Mouse (Mus musculus) embryonic facial prominence, embryonic 12.5 days (tissue): ENCODE measurements around the gene Kcnk16. TPM values are rescaled to one million over a fixed set of nuclear protein-coding genes. Genes with fewer than 3 reads are reported as not detected.

Experiments used
- ATAC-seq: fragments of 200-750 bp; cut with Nextera tagmentation; 2 replicates; pipeline ENCODE4 v1.8.0; 2017; ENCODE audit not compliant: insufficient number of reproducible peaks, insufficient read depth, low FRiP score, low TSS enrichment
- H3K27ac ChIP-seq: fragments of 300-500 bp; sonication (generic); 2 replicates; pipeline ENCODE4 v1.5.1; 2016; ENCODE audit warnings: mild to moderate bottlenecking
- H3K27me3 ChIP-seq: fragments of 300-500 bp; sonication (generic); 2 replicates; pipeline ENCODE4 v1.6.1; 2016; ENCODE audit warnings: mild to moderate bottlenecking, moderate library complexity
- H3K36me3 ChIP-seq: fragments of 300-500 bp; sonication (generic); 2 replicates; pipeline ENCODE4 v1.6.1; 2016; ENCODE audit warnings: mild to moderate bottlenecking
- H3K4me1 ChIP-seq: fragments of 300-500 bp; sonication (generic); 2 replicates; pipeline ENCODE4 v1.6.1; 2016
- H3K4me2 ChIP-seq: fragments of 300-500 bp; sonication (generic); replicated peaks from 2 replicates; pipeline ENCODE4 v1.6.1; 2016; ENCODE audit warnings: mild to moderate bottlenecking, moderate library complexity
- H3K4me3 ChIP-seq: fragments of 300-500 bp; sonication (generic); 2 replicates; pipeline ENCODE4 v1.5.1; 2016; ENCODE audit warnings: mild to moderate bottlenecking
- H3K9ac ChIP-seq: fragments of 300-500 bp; sonication (generic); 2 replicates; pipeline ENCODE4 v1.6.1; 2016; ENCODE audit warnings: mild to moderate bottlenecking, moderate library complexity
- H3K9me3 ChIP-seq: fragments of 300-500 bp; sonication (generic); 2 replicates; pipeline ENCODE4 v1.6.1; 2016; ENCODE audit warnings: mild to moderate bottlenecking, moderate library complexity
- WGBS: fragments of 180-500 bp; shearing (Covaris S2); methylation state at CpG from one replicate; pipeline ENCODE4 v1.1.7; 2016; 5-methylcytosine and 5-hydroxymethylcytosine counted together
- polyA plus RNA-seq: library from polyadenylated mRNA; unstranded; fragments of >200 nt; fragmentation: Nextera tagmentation; extraction: Ambion mirVana; gene quantifications from 2 replicates; pipeline ENCODE4 v1.2.1, GENCODE M21; 2016

Gene Kcnk16
- polyA plus RNA-seq, 1 experiment from 2014 or later, result not detected

DNA sequence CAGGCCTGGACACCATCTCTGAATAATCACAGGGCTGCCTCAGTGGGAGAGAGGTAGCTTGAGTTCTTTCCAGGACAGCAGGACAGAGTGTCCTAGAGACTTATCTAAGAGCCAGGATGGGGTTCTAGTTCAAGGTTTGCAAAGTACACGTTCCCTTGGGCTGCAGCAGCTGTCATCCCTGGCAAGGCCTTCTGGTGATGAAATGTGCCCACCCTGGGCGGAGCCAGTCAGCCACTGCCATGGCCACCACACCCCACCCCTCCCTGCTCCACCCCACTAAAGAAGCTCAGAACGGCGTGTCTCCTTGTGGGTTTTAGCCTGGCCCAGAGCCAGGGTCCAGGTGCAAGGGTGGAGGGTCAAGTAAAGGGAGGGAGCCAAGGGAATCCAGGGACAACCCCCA, 40.7 kb downstream of the Kcnk16 start:
- Histone ChIP-seq H3K36me3 (no peaks in the 10 kb centered on the region), H3K4me2 (no peak overlapping the region), H3K27ac (no peak overlapping the region), H3K4me1 (peaks cover 3% of the 10 kb centered on the region; the same call in 1 of the 2 replicates), H3K9ac (no peak overlapping the region), H3K4me3 (no peak overlapping the region), H3K27me3 (no peaks in the 10 kb centered on the region), H3K9me3 (no peaks in the 10 kb centered on the region)
- ATAC-seq, result no peak
- WGBS, result 68% methylated on average over 4 of the region's 4 CpGs

DNA sequence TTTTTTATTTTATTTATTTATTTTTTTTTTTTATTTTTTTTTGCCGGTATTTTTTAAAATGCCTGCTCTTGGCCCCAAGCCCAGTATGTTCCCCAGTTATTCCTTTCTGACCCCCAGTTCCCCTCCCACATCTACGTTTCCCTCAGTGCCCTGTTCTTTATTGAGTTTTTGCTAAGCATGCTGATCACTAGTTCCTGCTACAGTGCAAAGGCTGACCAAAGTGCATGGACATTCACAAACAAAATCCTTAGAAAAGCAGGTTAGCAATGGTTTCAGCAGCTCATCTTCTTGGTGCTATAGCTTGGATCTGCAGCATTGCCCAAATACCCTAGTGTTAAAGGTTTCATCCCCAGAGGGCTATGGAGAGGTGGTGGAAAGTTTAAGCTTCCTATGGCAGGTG, 42.0 kb downstream of the Kcnk16 start:
- no peak overlapping the region for H3K9ac ChIP-seq
- H3K27me3 ChIP-seq, result no peaks in the 10 kb centered on the region
- ATAC-seq, result no peak
- peaks cover 3% of the 10 kb centered on the region; the same call in 1 of the 2 replicates for H3K4me1 ChIP-seq
- 73% methylated on average over 2 of the region's 2 CpGs for WGBS
- no peak overlapping the region for H3K4me3 ChIP-seq
- no peak overlapping the region for H3K27ac ChIP-seq
- no peaks in the 10 kb centered on the region for H3K36me3 ChIP-seq
- no peak overlapping the region for H3K4me2 ChIP-seq
- no peaks in the 10 kb centered on the region for H3K9me3 ChIP-seq

DNA sequence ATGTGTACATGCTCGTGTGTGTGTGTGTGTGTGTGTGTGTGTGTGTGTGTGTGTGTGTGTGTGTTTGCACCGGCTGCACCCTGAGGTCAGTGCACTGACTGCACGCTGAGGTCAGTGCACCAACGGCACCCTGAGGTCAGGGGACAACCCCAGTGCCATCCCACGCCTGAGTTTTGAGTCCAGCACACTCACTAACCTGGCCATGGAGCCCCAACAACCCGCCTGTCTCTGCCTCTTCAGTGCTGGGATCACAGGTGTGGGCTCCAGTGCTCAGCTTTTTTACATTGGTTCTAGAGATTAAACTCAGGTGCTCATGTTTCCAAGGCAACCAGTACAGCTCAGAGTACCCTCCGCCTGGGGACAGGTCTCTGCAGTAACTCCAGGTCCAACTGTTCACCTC, 42.5 kb downstream of the Kcnk16 start:
- Histone ChIP-seq H3K9ac (no peak overlapping the region), H3K27me3 (no peaks in the 10 kb centered on the region), H3K4me1 (peaks cover 3% of the 10 kb centered on the region; the same call in 1 of the 2 replicates), H3K27ac (no peak overlapping the region), H3K4me2 (no peak overlapping the region), H3K4me3 (no peak overlapping the region), H3K9me3 (no peaks in the 10 kb centered on the region), H3K36me3 (no peaks in the 10 kb centered on the region)
- ATAC-seq, result no peak
- 53% methylated on average over 6 of the region's 7 CpGs for WGBS

DNA sequence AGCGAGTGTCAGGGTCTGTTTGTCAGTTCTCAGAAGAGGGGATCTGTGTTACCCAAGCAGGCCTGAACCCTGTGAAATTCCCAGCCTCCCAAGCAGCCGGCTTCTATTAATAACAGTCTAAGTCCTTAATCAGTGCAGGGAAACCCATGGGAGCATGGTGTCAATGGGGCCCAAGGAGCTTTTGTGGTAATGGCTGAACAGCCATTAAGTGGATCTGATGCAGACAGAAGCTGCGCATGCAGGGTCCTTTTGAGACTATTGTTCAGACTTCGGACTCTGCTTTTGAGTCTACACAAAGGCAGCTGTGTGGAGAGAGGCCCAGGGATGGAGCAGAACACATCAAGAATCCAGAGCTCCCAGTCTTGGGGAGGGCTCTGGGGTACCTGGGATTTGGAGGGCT, 43.5 kb downstream of the Kcnk16 start:
- Histone ChIP-seq H3K4me3 (no peak overlapping the region), H3K27ac (no peak overlapping the region), H3K9me3 (no peaks in the 10 kb centered on the region), H3K4me1 (peaks cover 3% of the 10 kb centered on the region; the same call in 1 of the 2 replicates), H3K4me2 (no peak overlapping the region), H3K9ac (no peak overlapping the region), H3K36me3 (no peaks in the 10 kb centered on the region), H3K27me3 (no peaks in the 10 kb centered on the region)
- no peak for ATAC-seq
- WGBS, result 46% methylated on average over 4 of the region's 4 CpGs

DNA sequence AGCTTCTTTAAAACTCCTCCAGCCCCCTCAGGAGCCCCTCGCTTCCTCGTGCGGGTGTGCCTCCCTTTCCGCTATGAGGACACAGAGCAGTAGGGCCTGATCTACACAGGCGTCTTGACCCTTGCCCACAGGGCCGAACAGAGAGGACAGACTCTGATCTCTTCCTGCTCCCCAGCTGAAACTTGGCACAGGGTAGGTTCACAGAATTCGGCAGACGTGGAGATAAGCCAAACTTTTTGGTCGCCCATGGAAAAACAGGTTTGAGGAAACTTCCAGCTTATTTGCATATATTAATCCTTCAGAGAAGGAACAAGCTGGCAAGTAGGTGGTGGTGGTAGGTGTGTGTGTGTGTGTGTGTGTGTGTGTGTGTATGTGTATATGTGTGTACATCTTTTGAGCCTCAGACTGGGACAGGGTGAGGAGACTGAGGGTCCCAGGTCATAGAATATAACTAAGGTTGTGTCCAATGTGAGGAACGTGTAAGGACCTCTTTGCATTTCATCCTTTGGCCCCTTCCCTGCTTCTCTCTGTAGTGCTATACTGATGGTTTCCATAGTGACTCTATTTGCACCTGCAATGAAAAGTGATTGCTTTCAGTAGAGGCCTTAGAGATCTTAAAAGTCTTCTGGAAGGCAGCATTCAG, 44.3 kb downstream of the Kcnk16 start:
- 74% methylated on average over 10 of the region's 10 CpGs for WGBS
- Histone ChIP-seq H3K27ac (no peak overlapping the region), H3K27me3 (no peaks in the 10 kb centered on the region), H3K4me3 (no peak overlapping the region), H3K9me3 (no peaks in the 10 kb centered on the region), H3K4me1 (peaks cover 3% of the 10 kb centered on the region; the same call in 1 of the 2 replicates), H3K4me2 (no peak overlapping the region), H3K36me3 (no peaks in the 10 kb centered on the region), H3K9ac (no peak overlapping the region)
- ATAC-seq, result no peak

DNA sequence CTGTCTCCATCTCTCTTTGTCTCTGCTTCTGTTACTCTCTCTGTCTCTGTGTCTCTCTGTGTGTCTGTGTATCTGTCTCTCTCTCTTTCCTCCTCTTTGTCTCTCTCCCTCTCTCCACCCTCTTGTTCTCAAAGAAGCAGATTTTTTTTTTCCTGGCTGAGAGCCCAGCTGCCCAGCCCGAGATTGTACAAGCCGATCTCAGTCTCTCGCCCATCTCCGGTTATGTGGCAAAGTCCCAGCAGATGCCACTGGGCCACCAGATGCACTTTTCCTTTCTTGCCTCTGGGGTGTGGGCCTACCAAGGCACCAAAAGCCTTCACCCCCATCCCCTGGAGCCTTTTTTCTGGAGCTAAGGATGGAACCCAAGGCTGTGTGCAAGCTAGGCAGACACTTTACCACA, 44.8 kb downstream of the Kcnk16 start:
- no peaks in the 10 kb centered on the region for H3K27me3 ChIP-seq
- H3K4me3 ChIP-seq, result no peak overlapping the region
- peaks cover 3% of the 10 kb centered on the region; the same call in 1 of the 2 replicates for H3K4me1 ChIP-seq
- 68% methylated on average over 4 of the region's 4 CpGs for WGBS
- H3K4me2 ChIP-seq, result no peak overlapping the region
- H3K36me3 ChIP-seq, result no peaks in the 10 kb centered on the region
- no peak overlapping the region for H3K9ac ChIP-seq
- H3K27ac ChIP-seq, result no peak overlapping the region
- no peak for ATAC-seq
- H3K9me3 ChIP-seq, result no peaks in the 10 kb centered on the region

DNA sequence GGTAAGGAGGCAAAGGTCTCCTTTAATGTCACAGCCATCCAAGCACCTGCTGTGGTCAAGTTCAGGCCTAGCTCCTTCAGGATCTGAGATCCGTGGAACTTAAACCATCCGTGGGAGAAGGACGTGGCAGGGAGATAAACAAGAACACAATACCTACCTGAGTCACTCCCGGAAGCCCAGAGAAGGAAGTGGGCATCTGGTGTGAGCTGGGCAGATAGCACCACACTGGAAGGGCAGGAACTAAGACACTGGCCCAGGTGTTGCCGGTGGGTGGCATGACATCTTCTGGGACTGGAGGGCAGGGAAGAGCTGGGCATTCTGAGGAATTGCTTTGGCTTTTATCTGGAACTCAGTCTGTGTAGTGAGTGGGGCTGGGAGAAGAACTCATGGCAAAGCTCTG, 45.7 kb downstream of the Kcnk16 start:
- peaks cover 3% of the 10 kb centered on the region; the same call in 1 of the 2 replicates for H3K4me1 ChIP-seq
- no peak overlapping the region for H3K4me3 ChIP-seq
- 88% methylated on average over 5 of the region's 5 CpGs for WGBS
- H3K36me3 ChIP-seq, result no peaks in the 10 kb centered on the region
- H3K4me2 ChIP-seq, result no peak overlapping the region
- H3K27me3 ChIP-seq, result no peaks in the 10 kb centered on the region
- H3K9me3 ChIP-seq, result no peaks in the 10 kb centered on the region
- no peak overlapping the region for H3K27ac ChIP-seq
- ATAC-seq, result no peak
- H3K9ac ChIP-seq, result no peak overlapping the region

DNA sequence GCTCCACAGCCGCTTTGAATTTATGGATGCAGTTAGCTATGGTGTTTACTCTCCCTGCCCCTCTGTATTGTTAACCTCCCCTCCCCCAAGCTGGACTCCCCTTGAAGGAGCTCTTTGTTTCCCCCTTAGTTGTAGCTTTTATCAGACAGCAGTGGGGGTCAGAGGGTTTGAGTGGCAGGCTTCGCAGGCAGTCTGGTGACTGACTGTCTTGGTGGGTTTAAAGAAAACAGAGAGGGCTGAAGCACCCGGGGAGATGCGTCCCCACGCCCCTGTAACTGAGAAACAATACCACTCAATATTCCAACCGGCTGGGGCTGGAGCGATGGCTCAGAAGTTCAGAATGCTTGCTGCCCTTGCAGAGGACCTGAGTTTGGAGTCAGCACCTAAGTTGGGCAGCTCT, 47.9 kb downstream of the Kcnk16 start:
- Histone ChIP-seq H3K4me1 (no peaks in the 10 kb centered on the region), H3K4me2 (no peak overlapping the region), H3K36me3 (no peaks in the 10 kb centered on the region), H3K27me3 (no peaks in the 10 kb centered on the region), H3K9me3 (no peaks in the 10 kb centered on the region), H3K4me3 (no peak overlapping the region), H3K9ac (no peak overlapping the region), H3K27ac (no peak overlapping the region)
- no peak for ATAC-seq
- WGBS, result 25% methylated on average over 7 of the region's 7 CpGs

DNA sequence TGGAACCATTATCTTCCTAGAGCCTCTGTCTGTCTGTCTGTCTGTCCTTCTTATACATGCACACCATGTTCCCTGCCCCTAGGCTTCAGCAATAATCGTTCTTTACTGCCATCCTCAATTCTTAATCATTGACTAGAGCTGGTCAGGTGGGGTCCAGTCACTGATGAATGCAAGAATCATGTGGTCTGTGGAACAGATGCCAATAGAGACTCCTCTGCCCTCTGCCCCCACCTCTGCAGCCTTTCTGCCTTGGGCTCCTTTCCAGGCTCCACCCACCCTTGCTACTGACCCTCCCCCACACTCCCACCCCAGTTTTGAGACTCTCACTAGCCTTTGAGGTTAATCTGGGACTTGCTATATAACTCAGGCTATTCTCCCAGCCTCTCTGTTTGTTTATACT, 49.1 kb downstream of the Kcnk16 start:
- Histone ChIP-seq H3K36me3 (no peaks in the 10 kb centered on the region), H3K4me1 (no peaks in the 10 kb centered on the region), H3K27ac (no peak overlapping the region), H3K27me3 (no peaks in the 10 kb centered on the region), H3K4me3 (no peak overlapping the region), H3K9ac (no peak overlapping the region), H3K4me2 (no peak overlapping the region), H3K9me3 (no peaks in the 10 kb centered on the region)
- WGBS, result 57% methylated on average over 1 of the region's 1 CpGs
- ATAC-seq, result no peak

DNA sequence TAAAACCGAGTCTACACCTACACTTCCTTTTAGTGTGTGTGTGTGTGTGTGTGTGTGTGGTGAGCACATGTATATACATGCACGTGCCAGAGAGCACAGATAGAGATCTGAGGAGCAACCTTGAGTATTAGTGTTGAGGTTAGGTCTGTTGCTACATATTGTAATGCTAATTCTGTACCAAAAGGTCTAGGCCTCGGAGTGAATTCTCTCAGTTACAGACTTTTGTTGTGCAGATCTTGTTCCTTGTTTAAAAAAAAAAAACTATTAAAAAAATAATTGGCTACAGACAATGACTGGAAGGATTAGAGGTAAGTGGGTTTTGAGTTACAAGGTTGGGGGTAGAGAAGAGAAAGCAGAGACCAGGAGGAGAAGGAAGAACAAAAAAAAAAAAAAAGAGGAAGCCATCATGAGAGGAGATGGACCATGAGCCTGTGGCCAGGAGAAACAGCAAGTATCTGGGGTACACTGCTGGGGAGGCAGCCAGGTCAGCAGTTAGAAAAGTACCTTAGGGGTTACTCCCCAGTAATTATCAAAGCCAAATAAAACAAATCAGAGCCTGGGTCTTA, 51.6 kb downstream of the Kcnk16 start:
- ATAC-seq, result no peak
- Histone ChIP-seq H3K27ac (no peak overlapping the region), H3K36me3 (no peaks in the 10 kb centered on the region), H3K27me3 (no peaks in the 10 kb centered on the region), H3K9ac (no peak overlapping the region), H3K4me2 (no peak overlapping the region), H3K4me1 (no peaks in the 10 kb centered on the region), H3K4me3 (no peak overlapping the region), H3K9me3 (no peaks in the 10 kb centered on the region)
- WGBS, result 35% methylated on average over 3 of the region's 3 CpGs

DNA sequence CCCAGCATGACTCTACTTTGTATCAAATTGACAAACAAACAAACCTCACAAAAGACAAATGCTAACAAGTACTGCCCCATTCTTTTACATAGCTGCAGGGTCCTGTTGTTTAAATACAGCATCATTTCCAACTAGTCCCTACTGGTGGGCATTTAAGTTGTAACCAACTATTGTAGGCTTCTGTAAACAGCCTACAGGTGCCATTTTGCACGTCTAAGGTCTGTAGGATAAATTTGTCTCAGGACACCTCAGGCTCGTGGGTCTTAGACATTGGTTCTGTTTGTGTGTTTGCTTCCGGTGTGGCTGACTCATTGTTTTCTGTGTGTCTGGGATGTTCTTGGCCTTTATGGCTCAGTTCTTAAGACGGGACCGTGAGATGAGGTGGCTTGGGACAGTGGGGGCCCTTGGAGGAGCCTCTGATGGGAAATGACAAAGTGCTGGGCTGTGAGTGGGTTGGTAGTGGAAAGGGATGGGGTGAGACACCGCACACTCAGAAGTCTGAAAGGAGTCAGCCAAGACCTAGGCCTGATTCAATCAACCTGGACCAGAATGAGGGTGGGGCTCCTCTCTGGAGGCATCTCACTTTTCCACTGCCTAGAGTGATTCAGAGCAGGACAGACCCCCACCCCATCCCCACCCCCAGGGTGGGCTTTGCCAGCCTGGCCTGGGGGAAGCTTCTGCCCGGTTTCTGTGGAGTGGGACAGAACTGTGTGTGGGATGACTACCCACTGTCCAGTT, 52.3 kb downstream of the Kcnk16 start:
- Histone ChIP-seq H3K4me3 (no peak overlapping the region), H3K4me2 (no peak overlapping the region), H3K4me1 (no peaks in the 10 kb centered on the region), H3K9ac (no peak overlapping the region), H3K27me3 (no peaks in the 10 kb centered on the region), H3K36me3 (no peaks in the 10 kb centered on the region), H3K9me3 (no peaks in the 10 kb centered on the region), H3K27ac (no peak overlapping the region)
- WGBS, result 79% methylated on average over 7 of the region's 7 CpGs
- ATAC-seq, result no peak

DNA sequence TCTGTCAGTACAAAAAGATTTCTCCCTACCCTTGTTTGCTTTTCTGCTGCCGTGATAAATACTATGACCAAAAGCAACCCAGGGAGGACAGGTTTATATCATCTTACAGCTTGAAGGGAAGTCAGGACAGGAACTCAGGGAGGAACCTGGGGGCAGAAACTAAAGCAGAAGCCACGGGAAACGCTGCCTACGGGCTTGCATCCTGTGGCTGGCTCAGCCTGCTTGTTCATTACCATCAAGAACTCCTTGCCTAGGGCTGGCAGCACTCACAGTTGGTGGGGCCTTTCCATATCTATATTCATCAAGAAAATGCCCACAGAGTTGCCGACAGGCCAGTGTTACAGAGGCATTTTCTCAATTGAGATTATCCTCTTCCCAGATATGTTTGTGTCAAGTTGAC, 53.2 kb downstream of the Kcnk16 start:
- no peak overlapping the region for H3K4me3 ChIP-seq
- H3K9me3 ChIP-seq, result no peaks in the 10 kb centered on the region
- 52% methylated on average over 5 of the region's 5 CpGs for WGBS
- H3K9ac ChIP-seq, result no peak overlapping the region
- H3K27ac ChIP-seq, result no peak overlapping the region
- H3K4me1 ChIP-seq, result no peaks in the 10 kb centered on the region
- no peaks in the 10 kb centered on the region for H3K27me3 ChIP-seq
- H3K4me2 ChIP-seq, result no peak overlapping the region
- ATAC-seq, result no peak
- H3K36me3 ChIP-seq, result no peaks in the 10 kb centered on the region
